8 mouse cellular contexts compared by ENCODE assay signal in the genomic region with DNA sequence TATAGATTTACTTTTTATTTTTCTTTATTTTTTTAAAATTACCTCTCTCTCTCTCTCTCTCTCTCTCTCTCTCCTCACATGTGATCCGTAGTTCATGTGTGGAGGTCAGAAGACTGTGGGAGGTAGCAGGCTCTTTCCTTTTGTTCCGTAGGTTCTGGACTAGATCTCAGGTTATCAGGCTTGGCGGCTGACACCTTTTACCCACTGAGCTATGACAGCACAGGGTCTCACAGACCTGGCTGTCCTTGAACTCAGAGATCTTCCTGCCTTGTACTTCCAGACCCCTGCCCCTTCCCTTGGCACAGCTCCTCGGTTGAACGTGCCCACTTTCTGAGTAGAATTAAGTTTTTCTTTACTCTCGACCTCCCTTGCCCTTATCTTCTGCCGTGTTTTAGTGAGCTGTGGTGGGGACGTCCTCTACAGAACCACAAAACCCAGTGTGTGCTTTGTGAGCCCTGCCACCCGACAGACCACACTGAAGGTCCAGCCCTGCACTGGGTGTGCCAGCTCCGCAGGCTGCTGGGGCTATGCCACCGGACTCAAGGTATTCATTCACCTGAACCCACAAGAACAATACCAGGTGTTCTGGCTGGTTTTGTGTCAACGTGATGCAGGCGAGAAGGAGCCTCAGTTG. TPM values are rescaled to one million over a fixed set of nuclear protein-coding genes. Genes with fewer than 3 reads are reported as not detected.
DNase-seq lines count a peak whose midpoint lies in the region; ATAC-seq and TF ChIP-seq lines count a peak whose summit lies in the region.

No protein-coding gene starts in this region.

- no peak for TF ChIP-seq CTCF in kidney, postnatal 0 days (IDR thresholded peaks at IDR 0.05; ENCODE audit: low read depth)

- H3K4me2 ChIP-seq in kidney, postnatal 0 days (ENCODE audit: low read length) = peak overlapping the region; percentile 57
- peak overlapping the region; percentile 61 for H3K4me2 ChIP-seq in embryonic facial prominence, embryonic 14.5 days (ENCODE audit: low read depth, low read length)
- peak overlapping the region; percentile 45 for H3K4me2 ChIP-seq in intestine, embryonic 14.5 days (ENCODE audit: low read length)
- peak overlapping the region; percentile 33 for H3K4me2 ChIP-seq in midbrain, embryonic 16.5 days (ENCODE audit: low read length)

- no peak for DNase-seq in kidney, postnatal 0 days (ENCODE audit: low spot score)
- no peak for DNase-seq in kidney, adult 9 months
- DNase-seq in embryonic facial prominence, embryonic 14.5 days (ENCODE audit: low spot score) = no peak
- no peak for DNase-seq in intestine, embryonic 14.5 days (ENCODE audit: low spot score)
- DNase-seq in urinary bladder, postnatal 25 days (ENCODE audit: low spot score) = no peak
- DNase-seq in right cerebral cortex, postnatal 36 days (ENCODE audit: low spot score in 2 of 2) = no peak

- WGBS in kidney, postnatal 0 days = 48% methylated on average over 13 of the region's 13 CpGs
- WGBS in embryonic facial prominence, embryonic 14.5 days = 57% methylated on average over 13 of the region's 13 CpGs
- WGBS in intestine, embryonic 14.5 days = 67% methylated on average over 13 of the region's 13 CpGs
- 78% methylated on average over 13 of the region's 13 CpGs for WGBS in midbrain, embryonic 16.5 days

- no peaks in the 10 kb centered on the region for H3K27me3 ChIP-seq in kidney, postnatal 0 days (ENCODE audit: insufficient read depth, low read length)
- no peaks in the 10 kb centered on the region for H3K27me3 ChIP-seq in embryonic facial prominence, embryonic 14.5 days (replicated peaks; ENCODE audit: control insufficient read depth, insufficient read depth, low read length)
- H3K27me3 ChIP-seq in intestine, embryonic 14.5 days (replicated peaks; ENCODE audit: control insufficient read depth, insufficient read depth, low read length) = no peaks in the 10 kb centered on the region
- H3K27me3 ChIP-seq in midbrain, embryonic 16.5 days (ENCODE audit: control insufficient read depth, insufficient read depth, low read depth, low read length) = no peaks in the 10 kb centered on the region

- no peak overlapping the region for H3K9ac ChIP-seq in kidney, postnatal 0 days (ENCODE audit: low read depth, low read length)
- H3K9ac ChIP-seq in embryonic facial prominence, embryonic 14.5 days (ENCODE audit: low read depth, low read length) = 0 out of 2 replicates have a peak overlapping the region, but pooled peaks have one; percentile 17
- no peak overlapping the region for H3K9ac ChIP-seq in intestine, embryonic 14.5 days (ENCODE audit: low read length)
- H3K9ac ChIP-seq in midbrain, embryonic 16.5 days (ENCODE audit: low read depth, low read length) = no peak overlapping the region

- H3K27ac ChIP-seq in kidney, postnatal 0 days = no peak overlapping the region
- no peak overlapping the region for H3K27ac ChIP-seq in embryonic facial prominence, embryonic 14.5 days (replicated peaks; ENCODE audit: low read depth, low read length)
- no peak overlapping the region for H3K27ac ChIP-seq in intestine, embryonic 14.5 days (ENCODE audit: low read depth)
- no peak overlapping the region for H3K27ac ChIP-seq in midbrain, embryonic 16.5 days (ENCODE audit: low read length)

- no peaks in the 10 kb centered on the region for H3K36me3 ChIP-seq in kidney, postnatal 0 days (ENCODE audit: insufficient read depth, low read length)
- H3K36me3 ChIP-seq in embryonic facial prominence, embryonic 14.5 days (ENCODE audit: control insufficient read depth, insufficient read depth, low read length) = no peaks in the 10 kb centered on the region
- H3K36me3 ChIP-seq in intestine, embryonic 14.5 days (ENCODE audit: control insufficient read depth, insufficient read depth, low read length) = no peaks in the 10 kb centered on the region
- no peaks in the 10 kb centered on the region for H3K36me3 ChIP-seq in midbrain, embryonic 16.5 days (ENCODE audit: control insufficient read depth, insufficient read depth, low read length)

- no peak overlapping the region; the same call in 1 of the 2 replicates for H3K4me3 ChIP-seq in kidney, postnatal 0 days (replicated peaks; ENCODE audit: low read depth, low read length)
- H3K4me3 ChIP-seq in embryonic facial prominence, embryonic 14.5 days (ENCODE audit: low read depth, low read length) = peak overlapping the region; percentile 30
- peak overlapping the region; percentile 18 for H3K4me3 ChIP-seq in intestine, embryonic 14.5 days (ENCODE audit: low read depth, low read length)
- peak overlapping the region; percentile 19; the same call in 1 of the 2 replicates for H3K4me3 ChIP-seq in midbrain, embryonic 16.5 days (ENCODE audit: low read depth, low read length)

- H3K9me3 ChIP-seq in kidney, postnatal 0 days (replicated peaks; ENCODE audit: low read length) = no peaks in the 10 kb centered on the region
- H3K9me3 ChIP-seq in embryonic facial prominence, embryonic 14.5 days (ENCODE audit: control insufficient read depth, low read length) = no peaks in the 10 kb centered on the region
- no peaks in the 10 kb centered on the region for H3K9me3 ChIP-seq in intestine, embryonic 14.5 days (ENCODE audit: control insufficient read depth, low read length)
- no peaks in the 10 kb centered on the region for H3K9me3 ChIP-seq in midbrain, embryonic 16.5 days (replicated peaks; ENCODE audit: control insufficient read depth, low read length, poor library complexity, severe bottlenecking)

- H3K4me1 ChIP-seq in kidney, postnatal 0 days (replicated peaks; ENCODE audit: insufficient read depth, low read length) = 0 out of 2 replicates have a peak, but pooled peaks cover 6% of the 10 kb centered on the region
- no peaks in the 10 kb centered on the region for H3K4me1 ChIP-seq in embryonic facial prominence, embryonic 14.5 days (ENCODE audit: control insufficient read depth, insufficient read depth, low read length)
- H3K4me1 ChIP-seq in intestine, embryonic 14.5 days (replicated peaks; ENCODE audit: control insufficient read depth, insufficient read depth, low read length) = peaks cover 6% of the 10 kb centered on the region
- H3K4me1 ChIP-seq in midbrain, embryonic 16.5 days (ENCODE audit: control insufficient read depth, insufficient read depth, low read length) = peaks cover 3% of the 10 kb centered on the region

- no peak for ATAC-seq in kidney, postnatal 0 days (replicated peaks; ENCODE audit: low FRiP score, low read depth)
- no peak for ATAC-seq in embryonic facial prominence, embryonic 14.5 days (ENCODE audit: low read depth)
- ATAC-seq in intestine, embryonic 14.5 days (replicated peaks; ENCODE audit: low FRiP score, low TSS enrichment, low read depth) = 0 out of 2 replicates have a peak, but pooled peaks have one; percentile 8
- ATAC-seq in midbrain, embryonic 16.5 days = no peak
- no peak for ATAC-seq in megakaryocyte progenitor cell, adult 5-6 weeks (replicated peaks; ENCODE audit: poor library complexity)

RNA-seq across cellular contexts. Expression of a gene that starts 23.4 kb away (rescaled TPM):
- polyA plus RNA-seq in kidney, postnatal 0 days (2015; fragmentation: Nextera tagmentation; extraction: Ambion mirVana) = 23.3 and 24.5 TPM in 2 replicates
- polyA plus RNA-seq in embryonic facial prominence, embryonic 14.5 days (2014; fragmentation: Nextera tagmentation; extraction: Ambion mirVana) = 0.79 and 0.84 TPM in 2 replicates
- 5.9 and 6.6 TPM in 2 replicates for polyA plus RNA-seq in intestine, embryonic 14.5 days (2014; fragmentation: Nextera tagmentation; extraction: Ambion mirVana)
- polyA plus RNA-seq in midbrain, embryonic 16.5 days (2015; fragmentation: Nextera tagmentation; extraction: Ambion mirVana) = 0.19 and 0.26 TPM in 2 replicates
- total RNA-seq in megakaryocyte progenitor cell, adult 5-6 weeks (2015) = not detected in 2 replicates
- total RNA-seq in megakaryocyte progenitor cell, adult 5-6 weeks (2017) = not detected in 2 replicates

RNA-seq across cellular contexts. Expression of a gene that starts 32.3 kb away (rescaled TPM):
- 77.1 and 79.5 TPM in 2 replicates for polyA plus RNA-seq in kidney, postnatal 0 days (2015; fragmentation: Nextera tagmentation; extraction: Ambion mirVana)
- polyA plus RNA-seq in embryonic facial prominence, embryonic 14.5 days (2014; fragmentation: Nextera tagmentation; extraction: Ambion mirVana) = 49.9 and 62.0 TPM in 2 replicates
- polyA plus RNA-seq in intestine, embryonic 14.5 days (2014; fragmentation: Nextera tagmentation; extraction: Ambion mirVana) = 65.4 and 67.1 TPM in 2 replicates
- 74.8 and 79.8 TPM in 2 replicates for polyA plus RNA-seq in midbrain, embryonic 16.5 days (2015; fragmentation: Nextera tagmentation; extraction: Ambion mirVana)
- 7.9 and 13.1 TPM in 2 replicates for total RNA-seq in megakaryocyte progenitor cell, adult 5-6 weeks (2015)
- 58.6 and 63.5 TPM in 2 replicates for total RNA-seq in megakaryocyte progenitor cell, adult 5-6 weeks (2017)

RNA-seq across cellular contexts. Expression of a gene that starts 53.6 kb away (rescaled TPM):
- polyA plus RNA-seq in kidney, postnatal 0 days (2015; fragmentation: Nextera tagmentation; extraction: Ambion mirVana) = 1.9 and 2.2 TPM in 2 replicates
- polyA plus RNA-seq in embryonic facial prominence, embryonic 14.5 days (2014; fragmentation: Nextera tagmentation; extraction: Ambion mirVana) = 5.5 and 9.5 TPM in 2 replicates
- 0.81 and 1.6 TPM in 2 replicates for polyA plus RNA-seq in intestine, embryonic 14.5 days (2014; fragmentation: Nextera tagmentation; extraction: Ambion mirVana)
- 0.10 TPM in 2 replicates for polyA plus RNA-seq in midbrain, embryonic 16.5 days (2015; fragmentation: Nextera tagmentation; extraction: Ambion mirVana)
- 1.8 and 3.1 TPM in 2 replicates for total RNA-seq in megakaryocyte progenitor cell, adult 5-6 weeks (2015)
- 0.57 and 0.83 TPM in 2 replicates for total RNA-seq in megakaryocyte progenitor cell, adult 5-6 weeks (2017)
